Comparison of ENCODE assay signal across 16 mouse cellular contexts in genomic region chr7:133608631-133609340, GRCm38 (mm10). TPM values are rescaled to one million over a fixed set of nuclear protein-coding genes. Genes with fewer than 3 reads are reported as not detected.
A peak's percentile ranks its signal among the peaks of the same experiment; 100 is the strongest.
DNase-seq lines count a peak whose midpoint lies in the region; ATAC-seq and TF ChIP-seq lines count a peak whose summit lies in the region.
"Had no signal": no experiment of that assay in that cellular context is flagged by ENCODE, and none has a peak within 500 bp of the region (broad histone marks: within the 10 kb centered on the region; RNA-seq: fewer than 3 reads in every experiment).

No protein-coding gene starts in this region.

- no peaks in the 10 kb centered on the region for H3K27me3 ChIP-seq in kidney, embryonic 15.5 days
- H3K27me3 ChIP-seq in kidney, adult 2 months (replicated peaks; ENCODE audit: control insufficient read depth, insufficient read depth, low read length): no peaks in the 10 kb centered on the region

- DNase-seq in cerebellum, adult 18-20 months: peak; percentile 19 to 34
- DNase-seq in cerebellum, adult 11-12 months: no peak
- no peak for DNase-seq in kidney, adult 2 months
- DNase-seq in right cerebral cortex, adult 18-20 months: peak; percentile 44
- DNase-seq in right cerebral cortex, postnatal 4 days: no peak
- DNase-seq in telencephalon, adult 2 months (ENCODE audit: low read depth, low spot score): peak; percentile 79
- DNase-seq in c-Kit-positive CD71-positive TER-119-positive erythroid progenitor cells, embryonic 14.5 days (ENCODE audit: low spot score): no peak
- DNase-seq: adrenal gland, adult 2 months; gastrocnemius, adult 2 months; kidney, postnatal 10 days had no signal

- H3K4me3 ChIP-seq in kidney, embryonic 15.5 days (replicated peaks): peak overlapping the region; percentile 16; the same call in 1 of the 2 replicates
- H3K4me3 ChIP-seq in kidney, adult 2 months (ENCODE audit: insufficient read depth, low read depth, low read length): no peak overlapping the region
- H3K4me3 ChIP-seq: gastrocnemius, adult 2 months; limb, embryonic 12.5 days had no signal

- no peak overlapping the region for H3K27ac ChIP-seq in kidney, embryonic 15.5 days
- H3K27ac ChIP-seq in kidney, adult 2 months (ENCODE audit: insufficient read depth, low read depth, low read length): no peak overlapping the region
- H3K27ac ChIP-seq: gastrocnemius, adult 2 months; limb, embryonic 12.5 days; macrophage had no signal

- ATAC-seq in kidney, embryonic 15.5 days (replicated peaks; ENCODE audit: low FRiP score): no peak

- peak overlapping the region; percentile 45 for H3K4me2 ChIP-seq in kidney, embryonic 15.5 days

- TF ChIP-seq CTCF in kidney, adult 2 months (conservative IDR thresholded peaks at IDR 0.05; ENCODE audit: insufficient read depth, insufficient read length, low read depth, low read length): no peak

- H3K4me1 ChIP-seq in kidney, embryonic 15.5 days: peaks cover 41% of the 10 kb centered on the region
- H3K4me1 ChIP-seq in kidney, adult 2 months (ENCODE audit: control insufficient read depth, insufficient read depth, low read length): no peaks in the 10 kb centered on the region; the same call in 1 of the 2 replicates

- TF ChIP-seq POLR2A in kidney, adult 2 months (IDR thresholded peaks at IDR 0.05; ENCODE audit: low read depth, low read length): no peak

- H3K9ac ChIP-seq in kidney, embryonic 15.5 days: no peak overlapping the region
- H3K9ac ChIP-seq: limb, embryonic 12.5 days had no signal

- WGBS in kidney, embryonic 15.5 days: 52% methylated on average over 13 of the region's 13 CpGs
- 47% methylated on average over 13 of the region's 13 CpGs for WGBS in kidney, adult 2 months

- H3K36me3 ChIP-seq in kidney, embryonic 15.5 days: no peaks in the 10 kb centered on the region
- H3K36me3 ChIP-seq in kidney, adult 2 months (ENCODE audit: control insufficient read depth, insufficient read depth, low read length): no peaks in the 10 kb centered on the region
- H3K36me3 ChIP-seq: G1E; limb, embryonic 12.5 days had no signal

- H3K9me3 ChIP-seq in kidney, embryonic 15.5 days (replicated peaks): no peaks in the 10 kb centered on the region
- H3K9me3 ChIP-seq: G1E; limb, embryonic 12.5 days had no signal

RNA-seq across cellular contexts. Expression of gene Tex36, which starts 6.8 kb away (rescaled TPM):
- not detected in 2 replicates for polyA plus RNA-seq in kidney, embryonic 15.5 days (2015; fragmentation: Nextera tagmentation; extraction: Ambion mirVana)
- polyA plus RNA-seq in kidney, adult 2 months (2012; rRNA removed): not detected in 2 replicates
- polyA plus RNA-seq: adrenal gland, adult 2 months; G1E; heart, embryonic 14.5 days; limb, embryonic 12.5 days; macrophage; urinary bladder, adult 2 months had no signal

RNA-seq across cellular contexts. Expression of gene Edrf1, which starts 28.6 kb away (rescaled TPM):
- polyA plus RNA-seq in kidney, embryonic 15.5 days (2015; fragmentation: Nextera tagmentation; extraction: Ambion mirVana): 21.6 and 24.2 TPM in 2 replicates
- 9.0 and 12.4 TPM in 2 replicates for polyA plus RNA-seq in kidney, adult 2 months (2012; rRNA removed)

Comparison
In these comparisons a context has a peak if more than half of its experiments do, and no peak if none do; other contexts are left out.
1. DNase-seq: peak in cerebellum, adult 18-20 months (2 of 2), right cerebral cortex, adult 18-20 months (single experiment) and telencephalon, adult 2 months (single experiment); none in cerebellum, adult 11-12 months (single experiment), kidney, adult 2 months (single experiment), right cerebral cortex, postnatal 4 days (single experiment) and c-Kit-positive CD71-positive TER-119-positive erythroid progenitor cells, embryonic 14.5 days (single experiment).